Mouse (Mus musculus): ENCODE results near the gene Ddx5. TPM values are rescaled to one million over a fixed set of nuclear protein-coding genes. Genes with fewer than 3 reads are reported as not detected.

Ddx5 gene
- polyA plus RNA-seq, 1 experiment from 2014 or later: 114 TPM

GRCm38 (mm10) chr11:106736614-106737013 is 52.4 kb downstream of the Ddx5 start:
- ATAC-seq (no peak), DNase-seq (no peak)
- Histone ChIP-seq H3K27me3 (ENCODE audit: insufficient read depth, low read length) (no peaks in the 10 kb centered on the region), H3K36me3 (replicated peaks; ENCODE audit: insufficient read depth, low read length) (no peaks in the 10 kb centered on the region), H3K9me3 (ENCODE audit: low read length) (no peaks in the 10 kb centered on the region), H3K4me1 (ENCODE audit: insufficient read depth) (no peaks in the 10 kb centered on the region), H3K4me2 (ENCODE audit: low read depth, low read length) (no peak overlapping the region), H3K4me3 (ENCODE audit: low read depth, low read length) (no peak overlapping the region), H3K9ac (replicated peaks) (no peak overlapping the region), H3K27ac (ENCODE audit: low read depth) (no peak overlapping the region)
- WGBS (ENCODE audit: insufficient replicate concordance): 77% methylated on average over 3 of the region's 3 CpGs
- TF ChIP-seq CTCF (IDR thresholded peaks at IDR 0.05; ENCODE audit: low read depth) (no peak), EP300 (IDR thresholded peaks at IDR 0.05; ENCODE audit: low read depth) (no peak)

DNA sequence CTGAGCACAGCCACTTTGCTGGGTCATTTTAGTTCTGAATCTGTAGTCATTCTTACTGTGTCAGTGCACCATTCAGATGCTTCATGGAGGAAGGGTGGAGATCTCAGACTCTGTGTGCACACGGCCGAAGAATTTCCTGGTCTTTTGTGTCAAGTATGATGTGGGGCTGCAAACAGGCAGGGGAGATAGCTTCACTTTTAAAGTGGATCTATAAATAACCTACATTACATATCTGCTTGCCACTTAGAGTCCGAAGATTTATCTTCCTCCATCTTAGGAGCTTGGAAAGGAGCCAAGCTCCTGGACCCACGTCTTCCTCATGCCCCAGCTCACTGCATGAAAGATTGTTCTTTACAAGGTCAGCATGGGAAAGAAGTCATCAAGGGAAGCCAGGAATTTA is 58.3 kb downstream of the Ddx5 start:
- DNase-seq: no peak

More for the DNA sequence above, 58.3 kb downstream of the Ddx5 start:
- Histone ChIP-seq H3K27ac (ENCODE audit: low read depth) (no peak overlapping the region), H3K9me3 (ENCODE audit: low read length) (no peaks in the 10 kb centered on the region), H3K27me3 (ENCODE audit: insufficient read depth, low read length) (no peaks in the 10 kb centered on the region), H3K4me3 (ENCODE audit: low read depth, low read length) (no peak overlapping the region), H3K4me2 (ENCODE audit: low read depth, low read length) (no peak overlapping the region), H3K4me1 (ENCODE audit: insufficient read depth) (peaks cover 12% of the 10 kb centered on the region), H3K9ac (replicated peaks) (no peak overlapping the region), H3K36me3 (replicated peaks; ENCODE audit: insufficient read depth, low read length) (no peaks in the 10 kb centered on the region)
- no peak for TF ChIP-seq EP300 (IDR thresholded peaks at IDR 0.05; ENCODE audit: low read depth)
- TF ChIP-seq CTCF (IDR thresholded peaks at IDR 0.05; ENCODE audit: low read depth): no peak
- no peak for ATAC-seq
- 40% methylated on average over 4 of the region's 4 CpGs for WGBS (ENCODE audit: insufficient replicate concordance)

Small RNAs within 50 kb of the gene (microRNA-seq; reads per million reads assigned to microRNA genes)
- gene Gm25994 (not detected), gene Mir3064 (17.0 reads per million, percentile 26 among the genes with 10 or more reads in this experiment)

Other genes with a start within 250 kb of the Ddx5 start
- 9.9 and 11.3 TPM in 2 replicates for gene Tex2, start 175.8 kb downstream of the Ddx5 start, polyA plus RNA-seq (2015; fragmentation: Nextera tagmentation; extraction: Ambion mirVana)
- 9.2 TPM in 2 replicates for gene Pecam1, start 38.6 kb downstream of the Ddx5 start, polyA plus RNA-seq (2015; fragmentation: Nextera tagmentation; extraction: Ambion mirVana)
- 4.1 and 5.1 TPM in 2 replicates for gene Milr1, start 38.0 kb downstream of the Ddx5 start, polyA plus RNA-seq (2015; fragmentation: Nextera tagmentation; extraction: Ambion mirVana)
- gene Polg2, start 9.6 kb downstream of the Ddx5 start, polyA plus RNA-seq (2015; fragmentation: Nextera tagmentation; extraction: Ambion mirVana): 7.9 and 8.4 TPM in 2 replicates
- gene Cep95, start 67 bp upstream of the Ddx5 start, polyA plus RNA-seq (2015; fragmentation: Nextera tagmentation; extraction: Ambion mirVana): 4.6 and 5.1 TPM in 2 replicates
- 4.5 and 4.8 TPM in 2 replicates for gene Smurf2, start 131.5 kb upstream of the Ddx5 start, polyA plus RNA-seq (2015; fragmentation: Nextera tagmentation; extraction: Ambion mirVana)
- 115 and 128 TPM in 2 replicates for gene Kpna2, start 210.4 kb upstream of the Ddx5 start, polyA plus RNA-seq (2015; fragmentation: Nextera tagmentation; extraction: Ambion mirVana)
- gene 1810010H24Rik, start 236.5 kb upstream of the Ddx5 start, polyA plus RNA-seq (2015; fragmentation: Nextera tagmentation; extraction: Ambion mirVana): 7.3 and 10.3 TPM in 2 replicates

All from liver, postnatal 0 days (tissue).